Mouse (Mus musculus) 3T3-L1 (cell line): ENCODE data around the gene Olfr1290.

Experiments used
- DNase-seq: peaks from one replicate; pipeline ENCODE4 v3.0.0-alpha.2; 2015; ENCODE audit warnings: low read depth, low spot score

The Olfr1290 gene

GRCm38 (mm10) chr2:111493729-111494128 is at the start of gene Olfr1290:
Gene Olfr1290 (minus strand): TSS chr2:111493829.
- DNase-seq: no peak

GRCm38 (mm10) chr2:111540191-111540590 is 46.6 kb upstream of the Olfr1290 start, which contains the start of gene Olfr1294:
Gene Olfr1294 (minus strand): TSS chr2:111540291.
- no peak for DNase-seq

- no peak for DNase-seq
Observed at GRCm38 (mm10) chr2:111524903-111525302, 31.3 kb upstream of the Olfr1290 start, which contains the start of gene Olfr1293-ps. Gene Olfr1293-ps (plus strand): TSS chr2:111525203.

GRCm38 (mm10) chr2:111517451-111517850 is 23.8 kb upstream of the Olfr1290 start:
- DNase-seq: no peak

GRCm38 (mm10) chr2:111496880-111497279 is 3.3 kb upstream of the Olfr1290 start, which contains the start of gene Olfr1291-ps1:
Gene Olfr1291-ps1 (plus strand): TSS chr2:111497180.
- DNase-seq: no peak

GRCm38 (mm10) chr2:111480519-111480918 is 13.1 kb downstream of the Olfr1290 start, which contains the start of gene Olfr1289:
Gene Olfr1289 (plus strand): TSS chr2:111480819.
- no peak for DNase-seq

- DNase-seq: no peak
Observed at GRCm38 (mm10) chr2:111473801-111474200, 19.8 kb downstream of the Olfr1290 start, which contains the start of gene Olfr1288. Gene Olfr1288 (plus strand): TSS chr2:111474101.

- no peak for DNase-seq
Observed at GRCm38 (mm10) chr2:111448842-111449241, 44.8 kb downstream of the Olfr1290 start, which contains the start of gene Olfr1287. Gene Olfr1287 (plus strand): TSS chr2:111449142.
